Mouse (Mus musculus): ENCODE data around the gene Klhl33. TPM values are rescaled to one million over a fixed set of nuclear protein-coding genes. Genes with fewer than 3 reads are reported as not detected.
"Not testable (repeated sequence)": the region's sequence is repeated elsewhere in the genome, so short reads cannot be mapped to it uniquely, and the experiment has no call there.

Gene Klhl33
- polyA plus RNA-seq, 1 experiment from 2014 or later, result 0.36 TPM

GRCm38 (mm10) chr14:50869889-50870804, 27.2 kb downstream of the Klhl33 start, which contains the start of gene Tep1:
Gene Tep1 (minus strand): TSS chr14:50870560.
- Histone ChIP-seq H3K36me3 (peaks cover 3% of the 10 kb centered on the region; the same call in 1 of the 2 replicates), H3K4me1 (peaks cover 8% of the 10 kb centered on the region; the same call in 1 of the 2 replicates), H3K9ac (peak within 1 kb of the TSS; percentile 50), H3K4me2 (peak within 1 kb of the TSS; percentile 67), H3K27ac (peak within 1 kb of the TSS; percentile 68), H3K27me3 (no peaks in the 10 kb centered on the region), H3K9me3 (no peaks in the 10 kb centered on the region), H3K4me3 (peak within 1 kb of the TSS; percentile 53)
- peak; percentile 91 for ATAC-seq (ENCODE audit: borderline replicate concordance, extremely low read depth, low FRiP score, low TSS enrichment)
- 6% methylated on average over 32 of the region's 32 CpGs for WGBS

GRCm38 (mm10) chr14:50868656-50869055, 28.7 kb downstream of the Klhl33 start:
- Histone ChIP-seq H3K4me2 (no peak overlapping the region), H3K36me3 (peaks cover 3% of the 10 kb centered on the region; the same call in 1 of the 2 replicates), H3K27ac (no peak overlapping the region), H3K27me3 (no peaks in the 10 kb centered on the region), H3K9ac (no peak overlapping the region), H3K4me1 (peaks cover 8% of the 10 kb centered on the region; the same call in 1 of the 2 replicates), H3K4me3 (no peak overlapping the region), H3K9me3 (no peaks in the 10 kb centered on the region)
- 84% methylated on average over 5 of the region's 5 CpGs for WGBS
- no peak for ATAC-seq (ENCODE audit: borderline replicate concordance, extremely low read depth, low FRiP score, low TSS enrichment)

- H3K4me1 ChIP-seq, result peaks cover 8% of the 10 kb centered on the region; the same call in 1 of the 2 replicates
- peaks cover 3% of the 10 kb centered on the region; the same call in 1 of the 2 replicates for H3K36me3 ChIP-seq
- H3K4me3 ChIP-seq, result no peak overlapping the region
- H3K27ac ChIP-seq, result no peak overlapping the region
- no peaks in the 10 kb centered on the region for H3K27me3 ChIP-seq
- no peak overlapping the region for H3K4me2 ChIP-seq
- WGBS, result 70% methylated on average over 4 of the region's 4 CpGs
- no peak overlapping the region for H3K9ac ChIP-seq
- ATAC-seq (ENCODE audit: borderline replicate concordance, extremely low read depth, low FRiP score, low TSS enrichment), result no peak
- no peaks in the 10 kb centered on the region for H3K9me3 ChIP-seq
Measured at GRCm38 (mm10) chr14:50868211-50868610, 29.1 kb downstream of the Klhl33 start.

GRCm38 (mm10) chr14:50866966-50867365, 30.3 kb downstream of the Klhl33 start:
- no peak overlapping the region for H3K4me2 ChIP-seq
- 96% methylated on average over 3 of the region's 3 CpGs for WGBS
- no peaks in the 10 kb centered on the region for H3K9me3 ChIP-seq
- H3K27ac ChIP-seq, result no peak overlapping the region
- peaks cover 8% of the 10 kb centered on the region; the same call in 1 of the 2 replicates for H3K4me1 ChIP-seq
- no peak overlapping the region for H3K4me3 ChIP-seq
- H3K9ac ChIP-seq, result no peak overlapping the region
- ATAC-seq (ENCODE audit: borderline replicate concordance, extremely low read depth, low FRiP score, low TSS enrichment), result no peak
- no peaks in the 10 kb centered on the region for H3K27me3 ChIP-seq
- peaks cover 3% of the 10 kb centered on the region; the same call in 1 of the 2 replicates for H3K36me3 ChIP-seq

- not testable (repeated sequence) for H3K9ac ChIP-seq; H3K4me3 ChIP-seq; H3K4me2 ChIP-seq; H3K36me3 ChIP-seq; H3K27ac ChIP-seq; H3K27me3 ChIP-seq; ATAC-seq (ENCODE audit: borderline replicate concordance, extremely low read depth, low FRiP score, low TSS enrichment); H3K4me1 ChIP-seq; H3K9me3 ChIP-seq
Measured at GRCm38 (mm10) chr14:50865005-50865404, 32.3 kb downstream of the Klhl33 start.

GRCm38 (mm10) chr14:50862641-50863040, 34.7 kb downstream of the Klhl33 start:
- Histone ChIP-seq H3K4me1 (no peaks in the 10 kb centered on the region), H3K4me3 (no peak overlapping the region), H3K27ac (no peak overlapping the region), H3K9me3 (no peaks in the 10 kb centered on the region), H3K9ac (no peak overlapping the region), H3K4me2 (no peak overlapping the region), H3K27me3 (no peaks in the 10 kb centered on the region), H3K36me3 (peaks cover 6% of the 10 kb centered on the region; the same call in 1 of the 2 replicates)
- ATAC-seq (ENCODE audit: borderline replicate concordance, extremely low read depth, low FRiP score, low TSS enrichment), result no peak
- WGBS, result 83% methylated on average over 10 of the region's 10 CpGs

GRCm38 (mm10) chr14:50855788-50856187, 41.5 kb downstream of the Klhl33 start:
- no peak overlapping the region for H3K4me3 ChIP-seq
- H3K9ac ChIP-seq, result no peak overlapping the region
- no peaks in the 10 kb centered on the region for H3K9me3 ChIP-seq
- no peak overlapping the region for H3K4me2 ChIP-seq
- H3K4me1 ChIP-seq, result no peaks in the 10 kb centered on the region
- 84% methylated on average over 5 of the region's 5 CpGs for WGBS
- peaks cover 5% of the 10 kb centered on the region; the same call in 1 of the 2 replicates for H3K36me3 ChIP-seq
- H3K27me3 ChIP-seq, result no peaks in the 10 kb centered on the region
- no peak for ATAC-seq (ENCODE audit: borderline replicate concordance, extremely low read depth, low FRiP score, low TSS enrichment)
- no peak overlapping the region for H3K27ac ChIP-seq

Other genes with a start within 250 kb of the Klhl33 start
- gene Olfr747, start 204.3 kb downstream of the Klhl33 start, polyA plus RNA-seq (2015; fragmentation: Nextera tagmentation; extraction: Ambion mirVana), result not detected in 2 replicates
- not detected in 2 replicates for gene Olfr748, start 190.1 kb downstream of the Klhl33 start, polyA plus RNA-seq (2015; fragmentation: Nextera tagmentation; extraction: Ambion mirVana)
- gene Olfr749, start 152.4 kb downstream of the Klhl33 start, polyA plus RNA-seq (2015; fragmentation: Nextera tagmentation; extraction: Ambion mirVana), result not detected in 2 replicates
- gene Ttc5, start 112.0 kb downstream of the Klhl33 start, polyA plus RNA-seq (2015; fragmentation: Nextera tagmentation; extraction: Ambion mirVana), result 69.0 and 74.1 TPM in 2 replicates
- gene Ccnb1ip1, start 89.8 kb downstream of the Klhl33 start, polyA plus RNA-seq (2015; fragmentation: Nextera tagmentation; extraction: Ambion mirVana), result not detected in 2 replicates
- 60.8 and 61.2 TPM in 2 replicates for gene Parp2, start 89.7 kb downstream of the Klhl33 start, polyA plus RNA-seq (2015; fragmentation: Nextera tagmentation; extraction: Ambion mirVana)
- gene Tep1, start 26.9 kb downstream of the Klhl33 start, polyA plus RNA-seq (2015; fragmentation: Nextera tagmentation; extraction: Ambion mirVana), result 5.3 and 6.2 TPM in 2 replicates
- 174 and 176 TPM in 2 replicates for gene Osgep, start 27.4 kb upstream of the Klhl33 start, polyA plus RNA-seq (2015; fragmentation: Nextera tagmentation; extraction: Ambion mirVana)
- gene Apex1, start 27.5 kb upstream of the Klhl33 start, polyA plus RNA-seq (2015; fragmentation: Nextera tagmentation; extraction: Ambion mirVana), result 222 and 228 TPM in 2 replicates
- gene Pip4p1, start 33.3 kb upstream of the Klhl33 start, polyA plus RNA-seq (2015; fragmentation: Nextera tagmentation; extraction: Ambion mirVana), result 46.7 and 53.4 TPM in 2 replicates
- gene Pnp, start 33.6 kb upstream of the Klhl33 start, polyA plus RNA-seq (2015; fragmentation: Nextera tagmentation; extraction: Ambion mirVana), result 68.1 and 69.5 TPM in 2 replicates
- not detected in 2 replicates for gene Gm49342, start 47.0 kb upstream of the Klhl33 start, polyA plus RNA-seq (2015; fragmentation: Nextera tagmentation; extraction: Ambion mirVana)
- 0.38 and 0.76 TPM in 2 replicates for gene Pnp2, start 58.5 kb upstream of the Klhl33 start, polyA plus RNA-seq (2015; fragmentation: Nextera tagmentation; extraction: Ambion mirVana)
- 0.25 and 0.28 TPM in 2 replicates for gene Rnase10, start 110.2 kb upstream of the Klhl33 start, polyA plus RNA-seq (2015; fragmentation: Nextera tagmentation; extraction: Ambion mirVana)
- not detected in 2 replicates for gene Rnase9, start 144.4 kb upstream of the Klhl33 start, polyA plus RNA-seq (2015; fragmentation: Nextera tagmentation; extraction: Ambion mirVana)
- gene Rnase11, start 152.7 kb upstream of the Klhl33 start, polyA plus RNA-seq (2015; fragmentation: Nextera tagmentation; extraction: Ambion mirVana), result not detected in 2 replicates
- not detected in 2 replicates for gene Rnase12, start 160.2 kb upstream of the Klhl33 start, polyA plus RNA-seq (2015; fragmentation: Nextera tagmentation; extraction: Ambion mirVana)
- gene Olfr750, start 176.9 kb upstream of the Klhl33 start, polyA plus RNA-seq (2015; fragmentation: Nextera tagmentation; extraction: Ambion mirVana), result not detected in 2 replicates
- 33.9 and 38.7 TPM in 2 replicates for gene Rnase4, start 193.6 kb upstream of the Klhl33 start, polyA plus RNA-seq (2015; fragmentation: Nextera tagmentation; extraction: Ambion mirVana)
- 7.6 and 7.7 TPM in 2 replicates for gene Ang, start 193.6 kb upstream of the Klhl33 start, polyA plus RNA-seq (2015; fragmentation: Nextera tagmentation; extraction: Ambion mirVana)
- not detected in 2 replicates for gene Eddm3b, start 216.9 kb upstream of the Klhl33 start, polyA plus RNA-seq (2015; fragmentation: Nextera tagmentation; extraction: Ambion mirVana)
- 1.2 and 1.9 TPM in 2 replicates for gene Rnase6, start 226.4 kb upstream of the Klhl33 start, polyA plus RNA-seq (2015; fragmentation: Nextera tagmentation; extraction: Ambion mirVana)
- gene Rnase1, start 249.3 kb upstream of the Klhl33 start, polyA plus RNA-seq (2015; fragmentation: Nextera tagmentation; extraction: Ambion mirVana), result 0.30 and 0.44 TPM in 2 replicates